Mouse (Mus musculus) heart, adult 2 months (tissue): ENCODE data around the gene Ssb.

ENCODE experiments used
- CTCF ChIP-seq: fragments of 200-600 bp; IDR thresholded peaks from 2 replicates; pipeline ENCODE4 v1.8.1; 2022; ENCODE audit warnings: antibody characterized with exemption, mild to moderate bottlenecking, moderate library complexity
- EP300 ChIP-seq: fragments of 200-500 bp; IDR thresholded peaks from 2 replicates; pipeline ENCODE4 v1.6.1; 2011; ENCODE audit warnings: low read depth, low read length, control low read depth; ENCODE audit not compliant: insufficient read depth
- POLR2A ChIP-seq: fragments of 200-500 bp; IDR thresholded peaks from 2 replicates; pipeline ENCODE4 v1.6.1; 2011; ENCODE audit warnings: mild to moderate bottlenecking, low read depth, low read length, control low read depth; ENCODE audit not compliant: insufficient read depth

DNA sequence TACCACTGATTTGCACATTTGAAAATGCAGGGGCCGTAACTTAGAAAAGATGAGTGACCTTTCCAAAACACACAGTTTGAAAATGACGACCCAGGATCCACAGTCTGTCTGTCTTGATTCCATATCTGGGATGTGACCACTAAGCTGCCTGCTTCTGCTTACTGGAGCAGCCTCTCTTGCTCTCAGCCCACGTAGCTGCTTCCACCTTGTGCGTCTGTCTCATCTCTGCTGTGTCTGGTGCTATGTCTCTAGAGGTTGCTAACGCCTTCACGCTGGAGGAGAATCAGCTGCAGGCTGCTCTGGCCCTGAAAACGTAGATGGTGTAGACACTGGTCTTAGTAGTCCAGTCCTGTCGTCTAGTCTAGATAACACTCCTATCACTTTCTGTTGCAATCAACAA is 31.2 kb upstream of the Ssb start:
- TF ChIP-seq CTCF (no peak), POLR2A (no peak), EP300 (no peak)
